ENCODE assay signal across 16 mouse cellular contexts in the genomic region with DNA sequence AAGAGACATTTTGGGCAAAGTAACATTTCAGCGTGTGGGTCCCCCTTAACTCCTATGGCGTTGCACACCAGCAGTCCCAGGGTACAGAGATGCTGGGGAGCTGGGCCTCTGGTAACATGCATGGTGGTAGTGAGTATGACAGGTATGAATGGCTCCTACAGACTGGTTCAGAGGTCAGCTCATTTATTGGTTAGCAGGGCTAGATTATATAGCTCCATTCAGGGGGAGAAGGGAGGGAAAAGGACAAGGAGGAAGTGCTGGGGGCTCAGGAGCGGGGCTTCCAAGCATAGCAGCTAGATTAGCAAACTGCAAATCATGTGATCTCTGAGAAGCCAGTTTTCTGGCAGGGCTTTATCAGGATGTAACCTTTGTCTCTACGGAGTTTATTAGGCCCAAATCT.
"Had no signal": no experiment of that assay in that cellular context is flagged by ENCODE, and none has a peak within 500 bp of the region (broad histone marks: within the 10 kb centered on the region; RNA-seq: fewer than 3 reads in every experiment).

No protein-coding gene starts in this region.

- DNase-seq: retina, postnatal 1 day; right cerebral cortex, adult 18-20 months; right cerebral cortex, postnatal 14 days; right cerebral cortex, postnatal 25 days; right cerebral cortex, postnatal 4 days; spleen, adult 18-20 months; thymus, adult 18-20 months; thymus, adult 2 months; thymus, postnatal 14 days; thymus, postnatal 25 days; thymus, postnatal 36 days; thymus, postnatal 4 days had no signal

- H3K4me2 ChIP-seq: neural tube, embryonic 13.5 days; neural tube, embryonic 15.5 days; stomach, embryonic 15.5 days had no signal

- H3K27me3 ChIP-seq: neural tube, embryonic 13.5 days; neural tube, embryonic 15.5 days; stomach, embryonic 15.5 days had no signal

- H3K36me3 ChIP-seq: stomach, embryonic 15.5 days had no signal

- H3K4me3 ChIP-seq: neural tube, embryonic 13.5 days; neural tube, embryonic 15.5 days; stomach, embryonic 15.5 days had no signal

- H3K27ac ChIP-seq: neural tube, embryonic 13.5 days; neural tube, embryonic 15.5 days; stomach, embryonic 15.5 days; stomach, postnatal 0 days had no signal

- H3K9ac ChIP-seq: neural tube, embryonic 13.5 days; neural tube, embryonic 15.5 days; stomach, embryonic 15.5 days had no signal

- H3K4me1 ChIP-seq: neural tube, embryonic 13.5 days; neural tube, embryonic 15.5 days; stomach, embryonic 15.5 days had no signal

- H3K9me3 ChIP-seq: neural tube, embryonic 13.5 days; neural tube, embryonic 15.5 days; stomach, embryonic 15.5 days had no signal
